Mouse (Mus musculus) cerebellum, postnatal 10 days (tissue): ENCODE measurements at regions not wholly inside any gene's neighbourhood (a gene's known extent, or its start where the extent isn't known, plus 50 kb on each side); places are given as distances from the start of the nearest gene placed in this dataset.

Experiments used
- DNase-seq, 2 experiments: peaks; one replicate each; pipeline ENCODE4 v3.0.0; 2021; ENCODE audit warnings: mixed read lengths in 2 of 2

- DNase-seq = no peak
Observed at GRCm38 (mm10) chr6:50822236-50823151, 168.3 kb upstream of the Npvf start.

- DNase-seq = no peak
Observed at GRCm38 (mm10) chr6:50823220-50823910, 169.1 kb upstream of the Npvf start.

- DNase-seq = peak in 1 of 2 experiments; percentile 11
Observed at GRCm38 (mm10) chr6:50824466-50824865, 170.2 kb upstream of the Npvf start.

- no peak for DNase-seq
Observed at GRCm38 (mm10) chr6:50831725-50832124, 177.5 kb upstream of the Npvf start.

GRCm38 (mm10) chr6:50835997-50836625, 181.9 kb upstream of the Npvf start:
- no peak for DNase-seq

GRCm38 (mm10) chr6:50840826-50841225, 186.6 kb upstream of the Npvf start:
- peak; percentile 73 to 81 for DNase-seq

- peak; percentile 87 to 93 for DNase-seq
Observed at GRCm38 (mm10) chr6:50845246-50845645, 191.0 kb upstream of the Npvf start.

GRCm38 (mm10) chr6:50846740-50847516, 192.7 kb upstream of the Npvf start:
- no peak for DNase-seq

- DNase-seq = no peak
Observed at GRCm38 (mm10) chr6:50847548-50847947, 193.3 kb upstream of the Npvf start.

- no peak for DNase-seq
Observed at GRCm38 (mm10) chr6:50859162-50859561, 204.9 kb upstream of the Npvf start.

GRCm38 (mm10) chr6:50877991-50878390, 223.8 kb upstream of the Npvf start:
- no peak for DNase-seq

GRCm38 (mm10) chr6:50882298-50882697, 228.1 kb upstream of the Npvf start:
- DNase-seq = no peak

GRCm38 (mm10) chr6:50882759-50883158, 228.5 kb upstream of the Npvf start:
- no peak for DNase-seq

- DNase-seq = peak in 1 of 2 experiments; percentile 27
Observed at GRCm38 (mm10) chr6:50885031-50885430, 230.8 kb upstream of the Npvf start.

- peak; percentile 73 to 77 for DNase-seq
Observed at GRCm38 (mm10) chr6:50885771-50886360, 231.6 kb upstream of the Npvf start.

- peak; percentile 85 to 86 for DNase-seq
Observed at GRCm38 (mm10) chr6:50890370-50891204, 236.3 kb upstream of the Npvf start.

- DNase-seq = no peak
Observed at GRCm38 (mm10) chr6:50891205-50891526, 236.9 kb upstream of the Npvf start.

- DNase-seq = no peak
Observed at GRCm38 (mm10) chr6:50898792-50899191, 244.6 kb upstream of the Npvf start.

GRCm38 (mm10) chr6:50915166-50916030, 261.2 kb upstream of the Npvf start:
- no peak for DNase-seq

- DNase-seq = no peak
Observed at GRCm38 (mm10) chr6:50918248-50918647, 264.0 kb upstream of the Npvf start.
